9 mouse cellular contexts compared by ENCODE assay signal in the genomic region with DNA sequence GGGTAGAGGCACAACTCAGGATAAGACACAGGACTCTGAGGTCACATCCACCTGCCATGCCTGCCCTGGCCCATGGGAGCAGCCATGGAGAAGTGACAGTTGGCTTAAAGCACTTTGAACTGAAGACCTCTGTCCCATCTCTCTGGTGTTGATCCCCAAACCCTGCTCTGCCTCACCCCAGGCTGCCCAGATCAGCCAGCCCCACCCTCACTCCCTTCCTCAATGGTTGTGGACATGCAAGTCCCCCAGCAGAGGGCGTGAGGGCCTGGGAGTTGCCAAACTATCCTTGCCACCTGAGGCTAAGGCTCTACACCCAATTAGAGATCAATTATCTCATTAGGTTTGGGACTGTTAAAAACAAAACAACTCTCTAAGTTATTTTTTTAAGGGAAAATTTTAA. TPM values are rescaled to one million over a fixed set of nuclear protein-coding genes. Genes with fewer than 3 reads are reported as not detected.
A peak's percentile ranks its signal among the peaks of the same experiment; 100 is the strongest.
DNase-seq lines count a peak whose midpoint lies in the region; ATAC-seq and TF ChIP-seq lines count a peak whose summit lies in the region.
"Had no signal": no experiment of that assay in that cellular context is flagged by ENCODE, and none has a peak within 500 bp of the region (broad histone marks: within the 10 kb centered on the region; RNA-seq: fewer than 3 reads in every experiment).

No protein-coding gene starts in this region.

- H3K27me3 ChIP-seq in kidney, embryonic 15.5 days = peaks cover 89% of the 10 kb centered on the region
- H3K27me3 ChIP-seq in CH12.LX (replicated peaks) = peaks cover 74% of the 10 kb centered on the region
- peaks cover 13% of the 10 kb centered on the region; the same call in 1 of the 2 replicates for H3K27me3 ChIP-seq in G1E (ENCODE audit: insufficient read depth, low read length)
- peaks cover 92% of the 10 kb centered on the region for H3K27me3 ChIP-seq in embryonic facial prominence, embryonic 10.5 days (replicated peaks; ENCODE audit: low read depth, poor library complexity, severe bottlenecking)

- no peak overlapping the region for H3K9ac ChIP-seq in kidney, embryonic 15.5 days
- no peak overlapping the region for H3K9ac ChIP-seq in CH12.LX (ENCODE audit: insufficient read depth, low read depth)
- H3K9ac ChIP-seq: embryonic facial prominence, embryonic 15.5 days; limb, embryonic 13.5 days had no signal

- H3K27ac ChIP-seq in kidney, embryonic 15.5 days = no peak overlapping the region
- H3K27ac ChIP-seq in CH12.LX (ENCODE audit: insufficient read depth, low read depth) = no peak overlapping the region
- H3K27ac ChIP-seq in embryonic facial prominence, embryonic 10.5 days (replicated peaks) = no peak overlapping the region
- H3K27ac ChIP-seq: embryonic facial prominence, embryonic 15.5 days; limb, embryonic 13.5 days had no signal

- no peak for TF ChIP-seq POLR2A in CH12.LX (IDR thresholded peaks at IDR 0.05; ENCODE audit: low read depth, low read length)

- no peaks in the 10 kb centered on the region for H3K79me2 ChIP-seq in CH12.LX (replicated peaks; ENCODE audit: control insufficient read depth, extremely low read depth, insufficient read depth, poor library complexity, severe bottlenecking)

- no peak overlapping the region for H3K4me3 ChIP-seq in kidney, embryonic 15.5 days (replicated peaks)
- H3K4me3 ChIP-seq in CH12.LX (replicated peaks in 1 of 3; ENCODE audit: low read depth in 2 of 3, low read length in 2 of 3, poor library complexity in 1 of 3) (no peak overlapping the region), G1E (ENCODE audit: low read depth, low read length) (no peak overlapping the region)
- H3K4me3 ChIP-seq in embryonic facial prominence, embryonic 10.5 days = no peak overlapping the region
- H3K4me3 ChIP-seq: embryonic facial prominence, embryonic 15.5 days; limb, embryonic 13.5 days had no signal

- ATAC-seq in kidney, embryonic 15.5 days (replicated peaks; ENCODE audit: low FRiP score) = no peak
- no peak for ATAC-seq in G1E (ENCODE audit: extremely low read depth, insufficient number of reproducible peaks, low FRiP score, poor library complexity, severe bottlenecking)

- TF ChIP-seq EP300 in CH12.LX (IDR thresholded peaks at IDR 0.05; ENCODE audit: low read length) = no peak

- dilution Hi-C loops in CH12.LX (cut with MboI; ENCODE audit: extremely low pct_ligation_motif_present, extremely low pct_unique_long_range_greater_than_20kb, low sequenced_read_pairs) = no loop called here

- no peak overlapping the region for H3K4me2 ChIP-seq in kidney, embryonic 15.5 days
- no peak overlapping the region for H3K4me2 ChIP-seq in CH12.LX (ENCODE audit: insufficient read depth, low read depth, poor library complexity, severe bottlenecking)
- H3K4me2 ChIP-seq: embryonic facial prominence, embryonic 15.5 days; limb, embryonic 13.5 days had no signal

- peak; percentile 59 for TF ChIP-seq RAD21 in CH12.LX (IDR thresholded peaks at IDR 0.05; ENCODE audit: low read depth, low read length)

- H3K4me1 ChIP-seq in kidney, embryonic 15.5 days = peaks cover 8% of the 10 kb centered on the region
- peaks cover 0 to 2% of the 10 kb centered on the region in 2 experiments; a peak in 1 of 4 replicates for H3K4me1 ChIP-seq in CH12.LX (ENCODE audit: control insufficient read depth in 1 of 2, insufficient read depth in 2 of 2)
- no peaks in the 10 kb centered on the region for H3K4me1 ChIP-seq in G1E (ENCODE audit: insufficient read depth, low read depth, low read length)
- peaks cover 13% of the 10 kb centered on the region for H3K4me1 ChIP-seq in embryonic facial prominence, embryonic 10.5 days

- H3K9me3 ChIP-seq in kidney, embryonic 15.5 days (replicated peaks) = no peaks in the 10 kb centered on the region
- H3K9me3 ChIP-seq in CH12.LX (replicated peaks; ENCODE audit: low read length) (no peaks in the 10 kb centered on the region), G1E (replicated peaks) (no peaks in the 10 kb centered on the region)
- H3K9me3 ChIP-seq in embryonic facial prominence, embryonic 10.5 days = no peaks in the 10 kb centered on the region
- H3K9me3 ChIP-seq: embryonic facial prominence, embryonic 15.5 days; limb, embryonic 13.5 days had no signal

- peak in 1 of 2 experiments; percentile 75; a peak in 2 of 4 replicates for TF ChIP-seq CTCF in CH12.LX (conservative IDR thresholded peaks at IDR 0.05 in 1 of 2, IDR thresholded peaks at IDR 0.05 in 1 of 2; ENCODE audit: low read depth in 2 of 2, low read length in 2 of 2)
- peak; percentile 16; the same call in 1 of the 2 replicates for TF ChIP-seq CTCF in G1E (IDR thresholded peaks at IDR 0.05; ENCODE audit: low read depth, low read length)

- in situ Hi-C loops in CH12.LX (cut with MboI; ENCODE audit: low pct_ligation_motif_present, low pct_unique_long_range_greater_than_20kb, low sequenced_read_pairs) = no loop called here

- peak; percentile 34 for DNase-seq in kidney, postnatal 10 days
- DNase-seq in CH12.LX (ENCODE audit: extremely low read depth) (peak; percentile 42), G1E (ENCODE audit: low spot score) (no peak)
- DNase-seq in embryonic facial prominence, embryonic 10.5 days (ENCODE audit: low spot score) = peak; percentile 28
- DNase-seq in ovary, postnatal 14 days (ENCODE audit: low spot score) = no peak
- DNase-seq in kidney, adult 9 months = no peak

- H3K36me3 ChIP-seq in kidney, embryonic 15.5 days = no peaks in the 10 kb centered on the region
- no peaks in the 10 kb centered on the region for H3K36me3 ChIP-seq in CH12.LX (replicated peaks in 1 of 2; ENCODE audit: control insufficient read depth in 1 of 2, insufficient read depth in 1 of 2, low read length in 1 of 2)
- no peaks in the 10 kb centered on the region for H3K36me3 ChIP-seq in G1E (replicated peaks)
- H3K36me3 ChIP-seq in embryonic facial prominence, embryonic 10.5 days (replicated peaks) = no peaks in the 10 kb centered on the region
- H3K36me3 ChIP-seq: embryonic facial prominence, embryonic 15.5 days; limb, embryonic 13.5 days had no signal

- 4% methylated on average over 1 of the region's 1 CpGs for WGBS in kidney, embryonic 15.5 days
- WGBS in embryonic facial prominence, embryonic 10.5 days = 5% methylated on average over 1 of the region's 1 CpGs

TF ChIP-seq in CH12.LX, 34 proteins besides CTCF, POLR2A, EP300 and RAD21 (continues in another document):
- TF ChIP-seq RCOR1 (conservative IDR thresholded peaks at IDR 0.05; ENCODE audit: low read depth, low read length) (no peak), TCF12 (IDR thresholded peaks at IDR 0.05; ENCODE audit: low read depth, low read length) (no peak), UBTF (IDR thresholded peaks at IDR 0.05; ENCODE audit: low read depth, low read length) (no peak), MAZ (IDR thresholded peaks at IDR 0.05; ENCODE audit: low read depth, low read length) (0 out of 2 replicates have a peak, but pooled peaks have one; percentile 48), NELFE (IDR thresholded peaks at IDR 0.05; ENCODE audit: low read depth, low read length) (no peak), IRF4 (IDR thresholded peaks at IDR 0.05; ENCODE audit: low read depth, low read length) (no peak), PAX5 (IDR thresholded peaks at IDR 0.05; ENCODE audit: low read length) (no peak)

RNA-seq across cellular contexts. Expression of a gene that starts 3.0 kb away (rescaled TPM):
- 0.08 and 0.17 TPM in 2 replicates for polyA plus RNA-seq in kidney, embryonic 15.5 days (2015; fragmentation: Nextera tagmentation; extraction: Ambion mirVana)
- total RNA-seq in CH12.LX (2012; rRNA removed) (not detected in 2 replicates), CH12.LX (2014; rRNA removed) (not detected in 2 replicates), G1E (2014; fragmentation: Nextera tagmentation) (not detected in 2 replicates), G1E (2017) (0.05 TPM in 1 of 2 replicates, not detected in the other)
- polyA plus RNA-seq in CH12.LX (2012; ENCODE audit: insufficient read length, low read depth) (not detected in 2 replicates), G1E (2012) (not detected in 2 replicates)
- polyA plus RNA-seq in embryonic facial prominence, embryonic 10.5 days (2016; fragmentation: Nextera tagmentation; extraction: Ambion mirVana) = 0.11 TPM in 1 of 2 replicates, not detected in the other
- polyA plus RNA-seq: limb, embryonic 13.5 days had no signal

RNA-seq across cellular contexts. Expression of a gene that starts 18.7 kb away (rescaled TPM):
- 0.33 and 0.68 TPM in 2 replicates for polyA plus RNA-seq in kidney, embryonic 15.5 days (2015; fragmentation: Nextera tagmentation; extraction: Ambion mirVana)
- 0.04 TPM in 2 replicates for total RNA-seq in CH12.LX (2012; rRNA removed)
- not detected in 2 replicates for total RNA-seq in CH12.LX (2014; rRNA removed)
- polyA plus RNA-seq in CH12.LX (2012; ENCODE audit: insufficient read length, low read depth) = not detected in 2 replicates
- 1.6 TPM in 1 of 2 replicates, not detected in the other for total RNA-seq in G1E (2014; fragmentation: Nextera tagmentation)
- 0.23 and 0.44 TPM in 2 replicates for total RNA-seq in G1E (2017)
- polyA plus RNA-seq in G1E (2012) = not detected in 2 replicates
- 1.8 and 1.9 TPM in 2 replicates for polyA plus RNA-seq in embryonic facial prominence, embryonic 10.5 days (2016; fragmentation: Nextera tagmentation; extraction: Ambion mirVana)

RNA-seq across cellular contexts. Expression of a gene that starts 33.2 kb away (rescaled TPM):
- polyA plus RNA-seq in kidney, embryonic 15.5 days (2015; fragmentation: Nextera tagmentation; extraction: Ambion mirVana) = 315 and 330 TPM in 2 replicates
- 60.0 and 68.9 TPM in 2 replicates for total RNA-seq in CH12.LX (2012; rRNA removed)
- total RNA-seq in CH12.LX (2014; rRNA removed) = 57.6 and 71.2 TPM in 2 replicates
- polyA plus RNA-seq in CH12.LX (2012; ENCODE audit: insufficient read length, low read depth) = 75.5 and 113 TPM in 2 replicates
- total RNA-seq in G1E (2014; fragmentation: Nextera tagmentation) = 148 and 153 TPM in 2 replicates
- 58.4 and 74.0 TPM in 2 replicates for total RNA-seq in G1E (2017)
- polyA plus RNA-seq in G1E (2012) = 143 and 210 TPM in 2 replicates
- polyA plus RNA-seq in embryonic facial prominence, embryonic 10.5 days (2016; fragmentation: Nextera tagmentation; extraction: Ambion mirVana) = 351 and 375 TPM in 2 replicates

RNA-seq across cellular contexts. Expression of a gene that starts 48.8 kb away (rescaled TPM):
- polyA plus RNA-seq in kidney, embryonic 15.5 days (2015; fragmentation: Nextera tagmentation; extraction: Ambion mirVana) = 0.04 TPM in 1 of 2 replicates, not detected in the other
- total RNA-seq in CH12.LX (2012; rRNA removed) = 0.04 and 0.17 TPM in 2 replicates
- total RNA-seq in CH12.LX (2014; rRNA removed) = 0.05 TPM in 1 of 2 replicates, not detected in the other
- 0.07 and 0.09 TPM in 2 replicates for polyA plus RNA-seq in CH12.LX (2012; ENCODE audit: insufficient read length, low read depth)
- not detected in 2 replicates for total RNA-seq in G1E (2014; fragmentation: Nextera tagmentation)
- total RNA-seq in G1E (2017) = 0.22 TPM in 1 of 2 replicates, not detected in the other
- polyA plus RNA-seq in G1E (2012) = not detected in 2 replicates
- polyA plus RNA-seq in embryonic facial prominence, embryonic 10.5 days (2016; fragmentation: Nextera tagmentation; extraction: Ambion mirVana) = not detected in 2 replicates
- polyA plus RNA-seq: limb, embryonic 13.5 days had no signal

RNA-seq across cellular contexts. Expression of a gene that starts 59.1 kb away (rescaled TPM):
- 0.24 and 0.45 TPM in 2 replicates for polyA plus RNA-seq in kidney, embryonic 15.5 days (2015; fragmentation: Nextera tagmentation; extraction: Ambion mirVana)
- 0.08 and 0.17 TPM in 2 replicates for total RNA-seq in CH12.LX (2012; rRNA removed)
- 0.13 and 0.14 TPM in 2 replicates for total RNA-seq in CH12.LX (2014; rRNA removed)
- 0.41 TPM in 1 of 2 replicates, not detected in the other for polyA plus RNA-seq in CH12.LX (2012; ENCODE audit: insufficient read length, low read depth)
- 0.30 TPM in 1 of 2 replicates, not detected in the other for total RNA-seq in G1E (2014; fragmentation: Nextera tagmentation)
- 0.06 TPM in 1 of 2 replicates, not detected in the other for total RNA-seq in G1E (2017)
- not detected in 2 replicates for polyA plus RNA-seq in G1E (2012)
- polyA plus RNA-seq in embryonic facial prominence, embryonic 10.5 days (2016; fragmentation: Nextera tagmentation; extraction: Ambion mirVana) = 0.05 and 0.16 TPM in 2 replicates

Comparison
In these comparisons a context has a peak if more than half of its experiments do, and no peak if none do; other contexts are left out.
1. DNase-seq: peak in kidney, postnatal 10 days (single experiment), CH12.LX (single experiment) and embryonic facial prominence, embryonic 10.5 days (single experiment); none in G1E (single experiment), ovary, postnatal 14 days (single experiment) and kidney, adult 9 months (single experiment).